Mouse (Mus musculus): ENCODE data around the gene Hspb11. TPM values are rescaled to one million over a fixed set of nuclear protein-coding genes. Genes with fewer than 3 reads are reported as not detected.
A peak's percentile ranks its signal among the peaks of the same experiment; 100 is the strongest.

The Hspb11 gene
- polyA plus RNA-seq, 2 experiments: 31.5 to 51.0 TPM

- Histone ChIP-seq H3K27me3 (ENCODE audit: control insufficient read depth, insufficient read depth, low read length) (no peaks in the 10 kb centered on the region), H3K27ac (replicated peaks; ENCODE audit: low read depth, low read length) (no peak within 1 kb of the TSS; the same call in 1 of the 2 replicates), H3K9me3 (ENCODE audit: control insufficient read depth, low read length) (no peaks in the 10 kb centered on the region), H3K36me3 (ENCODE audit: control insufficient read depth, insufficient read depth, low read length) (peaks cover 23% of the 10 kb centered on the region), H3K4me1 (ENCODE audit: control insufficient read depth, insufficient read depth, low read length) (peaks cover 10% of the 10 kb centered on the region), H3K4me3 (replicated peaks; ENCODE audit: low read length) (peak within 1 kb of the TSS; percentile 65), H3K4me2 (replicated peaks; ENCODE audit: low read depth, low read length, severe bottlenecking) (peak within 1 kb of the TSS; percentile 57), H3K9ac (ENCODE audit: low read depth, low read length, severe bottlenecking) (peak within 1 kb of the TSS; percentile 48)
- DNase-seq (ENCODE audit: low spot score) (peak; percentile 93), ATAC-seq (ENCODE audit: low FRiP score, low read depth) (peak; percentile 95)
- 0 out of 2 replicates have a peak, but pooled peaks have one; percentile 29 for TF ChIP-seq POLR2A (IDR thresholded peaks at IDR 0.05; ENCODE audit: borderline replicate concordance, extremely low read depth, insufficient read depth, insufficient read length)
- 2% methylated on average over 29 of the region's 29 CpGs for WGBS
Measured at GRCm38 (mm10) chr4:107313690-107314478, 60.5 kb downstream of the Hspb11 start, which contains the start of gene Yipf1. Yipf1 (plus strand) TSS chr4:107314363.

DNA sequence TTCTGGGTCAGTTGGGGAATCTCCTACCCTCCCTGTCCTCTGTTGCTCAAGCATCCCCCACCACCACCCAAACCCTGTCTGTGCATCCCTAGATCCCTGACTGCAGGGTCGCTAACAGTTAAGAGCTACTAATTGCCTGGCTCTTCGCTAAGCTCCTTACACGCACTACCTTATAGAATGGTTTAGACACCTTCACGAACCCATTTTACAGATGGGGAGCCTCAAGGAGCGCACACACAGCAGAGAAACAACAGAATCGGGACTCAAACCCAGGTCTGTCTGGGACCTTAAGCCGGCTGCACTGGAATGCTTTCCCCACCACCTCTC, 61.0 kb downstream of the Hspb11 start:
- TF ChIP-seq POLR2A (IDR thresholded peaks at IDR 0.05; ENCODE audit: borderline replicate concordance, extremely low read depth, insufficient read depth, insufficient read length): no peak
- 14% methylated on average over 7 of the region's 7 CpGs for WGBS
- Histone ChIP-seq H3K9me3 (ENCODE audit: control insufficient read depth, low read length) (no peaks in the 10 kb centered on the region), H3K4me3 (replicated peaks; ENCODE audit: low read length) (peak overlapping the region; percentile 65), H3K9ac (ENCODE audit: low read depth, low read length, severe bottlenecking) (peak overlapping the region; percentile 48), H3K4me2 (replicated peaks; ENCODE audit: low read depth, low read length, severe bottlenecking) (peak overlapping the region; percentile 57), H3K36me3 (ENCODE audit: control insufficient read depth, insufficient read depth, low read length) (peaks cover 28% of the 10 kb centered on the region), H3K4me1 (ENCODE audit: control insufficient read depth, insufficient read depth, low read length) (peaks cover 10% of the 10 kb centered on the region), H3K27me3 (ENCODE audit: control insufficient read depth, insufficient read depth, low read length) (no peaks in the 10 kb centered on the region), H3K27ac (replicated peaks; ENCODE audit: low read depth, low read length) (no peak overlapping the region)
- ATAC-seq (ENCODE audit: low FRiP score, low read depth) (no peak; the same call in 1 of the 2 replicates), DNase-seq (ENCODE audit: low spot score) (no peak)

- ATAC-seq (ENCODE audit: low FRiP score, low read depth) (no peak), DNase-seq (ENCODE audit: low spot score) (no peak)
- H3K27ac ChIP-seq (replicated peaks; ENCODE audit: low read depth, low read length): no peak overlapping the region
- H3K4me1 ChIP-seq (ENCODE audit: control insufficient read depth, insufficient read depth, low read length): peaks cover 6% of the 10 kb centered on the region
- H3K36me3 ChIP-seq (ENCODE audit: control insufficient read depth, insufficient read depth, low read length): peaks cover 61% of the 10 kb centered on the region
- no peak overlapping the region for H3K4me2 ChIP-seq (replicated peaks; ENCODE audit: low read depth, low read length, severe bottlenecking)
- WGBS: 74% methylated on average over 7 of the region's 8 CpGs
- H3K27me3 ChIP-seq (ENCODE audit: control insufficient read depth, insufficient read depth, low read length): no peaks in the 10 kb centered on the region
- TF ChIP-seq POLR2A (IDR thresholded peaks at IDR 0.05; ENCODE audit: borderline replicate concordance, extremely low read depth, insufficient read depth, insufficient read length): no peak
- H3K9ac ChIP-seq (ENCODE audit: low read depth, low read length, severe bottlenecking): no peak overlapping the region
- no peak overlapping the region for H3K4me3 ChIP-seq (replicated peaks; ENCODE audit: low read length)
- H3K9me3 ChIP-seq (ENCODE audit: control insufficient read depth, low read length): no peaks in the 10 kb centered on the region
Measured at GRCm38 (mm10) chr4:107318646-107319045, 65.3 kb downstream of the Hspb11 start.

DNA sequence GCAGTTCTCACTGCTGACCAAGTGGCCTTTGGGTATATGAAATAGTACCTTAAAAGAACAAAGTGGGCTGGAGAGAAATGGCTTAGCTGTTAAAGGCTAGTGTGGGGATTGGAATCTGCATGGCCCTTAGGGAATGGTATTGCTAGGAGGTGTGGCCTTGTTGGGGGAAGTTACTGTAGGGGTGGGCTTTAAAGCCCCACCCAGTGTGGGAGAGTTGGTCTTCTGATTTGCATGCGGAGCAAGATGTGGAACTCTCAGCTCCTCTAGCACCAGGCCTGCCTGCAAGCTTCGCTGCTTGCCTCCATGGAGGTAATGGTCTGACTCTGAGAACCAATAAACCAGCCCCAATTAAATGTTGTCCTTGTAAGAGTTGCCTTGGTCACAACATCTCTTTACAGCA, 67.6 kb downstream of the Hspb11 start:
- Histone ChIP-seq H3K4me3 (replicated peaks; ENCODE audit: low read length) (no peak overlapping the region), H3K4me2 (replicated peaks; ENCODE audit: low read depth, low read length, severe bottlenecking) (no peak overlapping the region), H3K36me3 (ENCODE audit: control insufficient read depth, insufficient read depth, low read length) (peaks cover 71% of the 10 kb centered on the region), H3K9ac (ENCODE audit: low read depth, low read length, severe bottlenecking) (no peak overlapping the region), H3K27ac (replicated peaks; ENCODE audit: low read depth, low read length) (no peak overlapping the region), H3K4me1 (ENCODE audit: control insufficient read depth, insufficient read depth, low read length) (no peaks in the 10 kb centered on the region), H3K27me3 (ENCODE audit: control insufficient read depth, insufficient read depth, low read length) (no peaks in the 10 kb centered on the region), H3K9me3 (ENCODE audit: control insufficient read depth, low read length) (no peaks in the 10 kb centered on the region)
- no peak for ATAC-seq (ENCODE audit: low FRiP score, low read depth)
- WGBS: 49% methylated on average over 2 of the region's 2 CpGs
- no peak for TF ChIP-seq POLR2A (IDR thresholded peaks at IDR 0.05; ENCODE audit: borderline replicate concordance, extremely low read depth, insufficient read depth, insufficient read length)
- DNase-seq (ENCODE audit: low spot score): no peak

- Histone ChIP-seq H3K4me2 (replicated peaks; ENCODE audit: low read depth, low read length, severe bottlenecking) (no peak overlapping the region), H3K36me3 (ENCODE audit: control insufficient read depth, insufficient read depth, low read length) (peaks cover 57% of the 10 kb centered on the region), H3K9ac (ENCODE audit: low read depth, low read length, severe bottlenecking) (no peak overlapping the region), H3K27ac (replicated peaks; ENCODE audit: low read depth, low read length) (no peak overlapping the region), H3K4me1 (ENCODE audit: control insufficient read depth, insufficient read depth, low read length) (no peaks in the 10 kb centered on the region), H3K4me3 (replicated peaks; ENCODE audit: low read length) (no peak overlapping the region), H3K9me3 (ENCODE audit: control insufficient read depth, low read length) (no peaks in the 10 kb centered on the region), H3K27me3 (ENCODE audit: control insufficient read depth, insufficient read depth, low read length) (no peaks in the 10 kb centered on the region)
- no peak for TF ChIP-seq POLR2A (IDR thresholded peaks at IDR 0.05; ENCODE audit: borderline replicate concordance, extremely low read depth, insufficient read depth, insufficient read length)
- no peak for DNase-seq (ENCODE audit: low spot score)
- WGBS: 91% methylated on average over 2 of the region's 2 CpGs
- no peak for ATAC-seq (ENCODE audit: low FRiP score, low read depth)
Measured at GRCm38 (mm10) chr4:107323113-107323512, 69.7 kb downstream of the Hspb11 start.
